Mouse (Mus musculus): Measurements from ENCODE around the gene Dscaml1. TPM values are rescaled to one million over a fixed set of nuclear protein-coding genes. Genes with fewer than 3 reads are reported as not detected.

Dscaml1 gene
- total RNA-seq, 1 experiment = 1.3 TPM

DNA sequence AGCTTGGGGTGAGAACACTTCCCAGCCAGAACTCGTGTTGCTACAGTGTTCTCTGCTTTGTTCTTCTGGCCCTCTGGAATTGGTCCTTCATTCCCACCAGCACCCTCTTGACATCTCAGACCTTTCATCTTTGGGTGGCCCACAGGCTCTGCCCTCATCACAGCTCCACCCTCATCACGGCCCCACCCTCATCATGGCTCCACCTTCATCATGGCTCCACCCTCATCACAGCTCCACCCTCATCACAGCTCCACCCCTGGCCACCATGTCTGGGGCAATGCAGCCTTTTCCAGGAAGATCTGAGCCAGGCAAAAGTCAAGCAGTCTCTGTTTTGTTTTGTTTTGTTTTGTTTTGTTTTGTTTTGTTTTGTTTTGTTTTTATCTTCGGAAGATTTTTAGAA lies 289.0 kb downstream of the Dscaml1 start:
- H3K27ac ChIP-seq (ENCODE audit: insufficient read depth, low read depth, low read length, poor library complexity, severe bottlenecking) = no peak overlapping the region
- H3K4me3 ChIP-seq (ENCODE audit: insufficient read depth in 1 of 2, low read depth in 1 of 2, low read length in 2 of 2, poor library complexity in 1 of 2, severe bottlenecking in 1 of 2) = no peak overlapping the region
- no peak overlapping the region for H3K9ac ChIP-seq (ENCODE audit: insufficient read depth, low read depth, low read length, poor library complexity, severe bottlenecking)
- no peaks in the 10 kb centered on the region for H3K36me3 ChIP-seq (ENCODE audit: control insufficient read depth, insufficient read depth, low read length, poor library complexity, severe bottlenecking)
- H3K9me3 ChIP-seq (ENCODE audit: control insufficient read depth, insufficient read depth, low read depth, low read length) = no peaks in the 10 kb centered on the region
- no peak for TF ChIP-seq HCFC1 (IDR thresholded peaks at IDR 0.05; ENCODE audit: borderline replicate concordance, insufficient read depth, low read length)
- no peak for TF ChIP-seq ZC3H11A (IDR thresholded peaks at IDR 0.05; ENCODE audit: borderline replicate concordance, low read depth, low read length)
- in situ Hi-C loops (cut with MboI; ENCODE audit: low sequenced_read_pairs in 2 of 2, unreplicated experiment in 2 of 2) = no loop called here
- no peaks in the 10 kb centered on the region for H3K4me1 ChIP-seq (ENCODE audit: control insufficient read depth in 2 of 2, insufficient read depth in 2 of 2, low read length in 2 of 2, poor library complexity in 1 of 2)
- no peak for DNase-seq (ENCODE audit: low read depth, low spot score)

DNA sequence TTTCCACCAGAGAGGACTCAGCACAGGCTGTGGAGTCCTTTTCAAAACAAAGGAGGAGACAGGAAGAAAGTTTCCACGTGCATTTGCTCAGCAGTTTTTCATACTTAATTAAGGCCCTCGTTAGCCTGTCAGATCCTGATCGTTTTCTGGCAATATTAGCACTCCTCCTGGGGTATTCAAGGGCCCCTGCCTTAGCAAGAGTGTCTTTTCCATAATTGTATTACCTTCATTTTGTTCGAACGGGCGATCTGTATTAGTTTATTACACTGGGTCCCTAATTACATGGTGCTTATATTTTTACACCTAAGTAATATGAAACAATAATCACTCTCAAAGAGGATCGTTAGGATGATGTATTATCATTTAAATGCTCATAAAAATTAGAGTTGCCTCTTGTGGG lies 293.6 kb downstream of the Dscaml1 start:
- H3K9me3 ChIP-seq (ENCODE audit: control insufficient read depth, insufficient read depth, low read depth, low read length) = no peaks in the 10 kb centered on the region
- no peak overlapping the region for H3K9ac ChIP-seq (ENCODE audit: insufficient read depth, low read depth, low read length, poor library complexity, severe bottlenecking)
- DNase-seq (ENCODE audit: low read depth, low spot score) = no peak
- H3K4me1 ChIP-seq (ENCODE audit: control insufficient read depth in 2 of 2, insufficient read depth in 2 of 2, low read length in 2 of 2, poor library complexity in 1 of 2) = no peaks in the 10 kb centered on the region
- H3K27ac ChIP-seq (ENCODE audit: insufficient read depth, low read depth, low read length, poor library complexity, severe bottlenecking) = no peak overlapping the region
- in situ Hi-C loops (cut with MboI; ENCODE audit: low sequenced_read_pairs in 2 of 2, unreplicated experiment in 2 of 2) = no loop called here
- TF ChIP-seq HCFC1 (IDR thresholded peaks at IDR 0.05; ENCODE audit: borderline replicate concordance, insufficient read depth, low read length) = no peak
- no peak for TF ChIP-seq ZNF384 (IDR thresholded peaks at IDR 0.05; ENCODE audit: low read depth, low read length)
- TF ChIP-seq MAFK (IDR thresholded peaks at IDR 0.05; ENCODE audit: insufficient read depth, low read depth, low read length) = no peak
- no peak for TF ChIP-seq CHD2 (IDR thresholded peaks at IDR 0.05; ENCODE audit: low read depth, low read length)
- TF ChIP-seq ZC3H11A (IDR thresholded peaks at IDR 0.05; ENCODE audit: borderline replicate concordance, low read depth, low read length) = no peak
- H3K4me3 ChIP-seq (ENCODE audit: insufficient read depth in 1 of 2, low read depth in 1 of 2, low read length in 2 of 2, poor library complexity in 1 of 2, severe bottlenecking in 1 of 2) = no peak overlapping the region
- H3K36me3 ChIP-seq (ENCODE audit: control insufficient read depth, insufficient read depth, low read length, poor library complexity, severe bottlenecking) = no peaks in the 10 kb centered on the region

DNA sequence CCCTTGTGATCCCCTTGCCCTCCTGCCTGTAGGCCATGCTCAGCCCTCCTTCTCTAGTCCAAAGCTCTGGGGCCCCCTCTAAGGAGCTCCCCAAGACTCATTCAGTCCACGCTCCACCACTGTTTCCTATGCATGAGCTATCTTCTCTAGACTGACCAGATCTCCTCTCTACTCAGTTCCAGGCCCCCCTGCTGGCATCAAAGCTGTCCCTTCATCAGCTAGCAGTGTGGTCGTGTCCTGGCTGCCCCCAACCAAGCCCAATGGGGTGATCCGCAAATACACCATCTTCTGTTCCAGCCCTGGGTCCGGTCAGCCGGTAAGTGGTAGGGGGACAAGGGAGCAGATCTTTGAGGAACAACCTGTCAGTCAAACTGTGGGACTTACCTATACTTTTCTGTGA lies 305.4 kb downstream of the Dscaml1 start:
- H3K27ac ChIP-seq (ENCODE audit: insufficient read depth, low read depth, low read length, poor library complexity, severe bottlenecking) = no peak overlapping the region
- no peak overlapping the region for H3K9ac ChIP-seq (ENCODE audit: insufficient read depth, low read depth, low read length, poor library complexity, severe bottlenecking)
- no peaks in the 10 kb centered on the region for H3K9me3 ChIP-seq (ENCODE audit: control insufficient read depth, insufficient read depth, low read depth, low read length)
- H3K36me3 ChIP-seq (ENCODE audit: control insufficient read depth, insufficient read depth, low read length, poor library complexity, severe bottlenecking) = no peaks in the 10 kb centered on the region
- no peaks in the 10 kb centered on the region for H3K4me1 ChIP-seq (ENCODE audit: control insufficient read depth in 2 of 2, insufficient read depth in 2 of 2, low read length in 2 of 2, poor library complexity in 1 of 2)
- in situ Hi-C loops (cut with MboI; ENCODE audit: low sequenced_read_pairs in 2 of 2, unreplicated experiment in 2 of 2) = no loop called here
- DNase-seq (ENCODE audit: low read depth, low spot score) = no peak
- no peak for TF ChIP-seq CHD2 (IDR thresholded peaks at IDR 0.05; ENCODE audit: low read depth, low read length)
- TF ChIP-seq ZNF384 (IDR thresholded peaks at IDR 0.05; ENCODE audit: low read depth, low read length) = no peak
- no peak for TF ChIP-seq ZC3H11A (IDR thresholded peaks at IDR 0.05; ENCODE audit: borderline replicate concordance, low read depth, low read length)
- no peak for TF ChIP-seq HCFC1 (IDR thresholded peaks at IDR 0.05; ENCODE audit: borderline replicate concordance, insufficient read depth, low read length)
- TF ChIP-seq MAFK (IDR thresholded peaks at IDR 0.05; ENCODE audit: insufficient read depth, low read depth, low read length) = no peak
- H3K4me3 ChIP-seq (ENCODE audit: insufficient read depth in 1 of 2, low read depth in 1 of 2, low read length in 2 of 2, poor library complexity in 1 of 2, severe bottlenecking in 1 of 2) = no peak overlapping the region

DNA sequence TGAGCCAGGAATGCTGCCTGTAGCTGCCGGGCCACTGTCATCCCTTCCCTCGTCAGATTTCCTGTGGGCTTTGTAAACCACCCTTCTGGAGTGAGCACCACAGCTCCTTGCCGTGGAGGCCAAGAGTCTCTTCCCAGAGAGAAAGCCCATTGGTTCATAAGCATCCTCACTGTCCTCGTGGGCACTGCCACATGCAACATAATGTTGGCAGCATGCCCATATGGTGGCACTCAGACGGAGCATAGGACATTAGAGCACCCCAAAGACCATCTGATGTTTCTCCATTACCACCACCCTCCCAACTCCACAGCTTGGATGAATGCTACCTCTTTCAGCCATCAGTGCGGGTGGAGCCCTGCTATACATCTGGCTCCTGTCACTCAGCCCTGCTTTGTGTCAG lies 306.8 kb downstream of the Dscaml1 start:
- TF ChIP-seq MAFK (IDR thresholded peaks at IDR 0.05; ENCODE audit: insufficient read depth, low read depth, low read length) = no peak
- TF ChIP-seq ZNF384 (IDR thresholded peaks at IDR 0.05; ENCODE audit: low read depth, low read length) = no peak
- TF ChIP-seq HCFC1 (IDR thresholded peaks at IDR 0.05; ENCODE audit: borderline replicate concordance, insufficient read depth, low read length) = no peak
- no peak for TF ChIP-seq CHD2 (IDR thresholded peaks at IDR 0.05; ENCODE audit: low read depth, low read length)
- no peak for TF ChIP-seq ZC3H11A (IDR thresholded peaks at IDR 0.05; ENCODE audit: borderline replicate concordance, low read depth, low read length)
- Histone ChIP-seq H3K4me3 (ENCODE audit: insufficient read depth in 1 of 2, low read depth in 1 of 2, low read length in 2 of 2, poor library complexity in 1 of 2, severe bottlenecking in 1 of 2) (no peak overlapping the region), H3K27ac (ENCODE audit: insufficient read depth, low read depth, low read length, poor library complexity, severe bottlenecking) (no peak overlapping the region), H3K4me1 (ENCODE audit: control insufficient read depth in 2 of 2, insufficient read depth in 2 of 2, low read length in 2 of 2, poor library complexity in 1 of 2) (no peaks in the 10 kb centered on the region), H3K36me3 (ENCODE audit: control insufficient read depth, insufficient read depth, low read length, poor library complexity, severe bottlenecking) (no peaks in the 10 kb centered on the region), H3K9ac (ENCODE audit: insufficient read depth, low read depth, low read length, poor library complexity, severe bottlenecking) (no peak overlapping the region), H3K9me3 (ENCODE audit: control insufficient read depth, insufficient read depth, low read depth, low read length) (no peaks in the 10 kb centered on the region)
- DNase-seq (ENCODE audit: low read depth, low spot score) = no peak
- in situ Hi-C loops (cut with MboI; ENCODE audit: low sequenced_read_pairs in 2 of 2, unreplicated experiment in 2 of 2) = no loop called here

DNA sequence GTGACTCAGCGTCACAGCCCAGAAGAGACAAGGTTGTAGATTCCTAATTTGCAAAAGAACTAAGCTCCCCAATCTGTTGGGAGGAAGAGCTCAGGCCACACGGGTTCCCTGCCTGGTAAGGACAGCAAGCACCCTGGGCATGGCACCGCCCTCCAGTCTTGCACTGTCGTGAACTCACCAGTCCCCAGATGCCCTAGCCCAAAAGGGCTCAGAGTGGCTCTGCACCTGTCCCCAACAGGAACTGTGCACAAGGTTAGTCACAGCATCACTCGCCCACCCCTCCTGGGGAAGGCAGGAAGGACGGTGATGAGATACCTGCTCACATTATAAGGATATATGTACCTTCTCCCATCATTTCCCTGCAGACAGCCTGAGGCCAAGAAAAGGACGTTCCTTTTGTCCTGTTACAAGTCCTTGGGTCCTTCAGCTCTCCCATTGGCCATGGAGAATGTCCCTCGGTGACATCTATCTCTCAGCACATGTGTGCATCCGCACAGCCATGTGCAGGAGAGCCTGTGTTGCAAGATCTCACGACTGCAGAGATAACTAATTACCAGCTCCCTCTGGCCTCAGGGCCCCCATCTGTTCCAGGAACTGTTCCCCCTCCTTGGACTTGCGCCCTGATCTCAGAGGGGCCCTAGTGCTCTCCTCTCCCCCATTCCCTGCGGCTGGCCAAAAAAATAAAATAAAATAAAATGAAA lies 312.7 kb downstream of the Dscaml1 start:
- no peak overlapping the region for H3K9ac ChIP-seq (ENCODE audit: insufficient read depth, low read depth, low read length, poor library complexity, severe bottlenecking)
- no peak for DNase-seq (ENCODE audit: low read depth, low spot score)
- H3K4me3 ChIP-seq (ENCODE audit: insufficient read depth in 1 of 2, low read depth in 1 of 2, low read length in 2 of 2, poor library complexity in 1 of 2, severe bottlenecking in 1 of 2) = no peak overlapping the region
- H3K36me3 ChIP-seq (ENCODE audit: control insufficient read depth, insufficient read depth, low read length, poor library complexity, severe bottlenecking) = no peaks in the 10 kb centered on the region
- no peaks in the 10 kb centered on the region for H3K9me3 ChIP-seq (ENCODE audit: control insufficient read depth, insufficient read depth, low read depth, low read length)
- TF ChIP-seq ZC3H11A (IDR thresholded peaks at IDR 0.05; ENCODE audit: borderline replicate concordance, low read depth, low read length) (no peak), ZNF384 (IDR thresholded peaks at IDR 0.05; ENCODE audit: low read depth, low read length) (no peak), CHD2 (IDR thresholded peaks at IDR 0.05; ENCODE audit: low read depth, low read length) (no peak), HCFC1 (IDR thresholded peaks at IDR 0.05; ENCODE audit: borderline replicate concordance, insufficient read depth, low read length) (no peak), MAFK (IDR thresholded peaks at IDR 0.05; ENCODE audit: insufficient read depth, low read depth, low read length) (no peak)
- in situ Hi-C loops (cut with MboI; ENCODE audit: low sequenced_read_pairs in 2 of 2, unreplicated experiment in 2 of 2) = no loop called here
- no peak overlapping the region for H3K27ac ChIP-seq (ENCODE audit: insufficient read depth, low read depth, low read length, poor library complexity, severe bottlenecking)
- H3K4me1 ChIP-seq (ENCODE audit: control insufficient read depth in 2 of 2, insufficient read depth in 2 of 2, low read length in 2 of 2, poor library complexity in 1 of 2) = peaks cover 0 to 3% of the 10 kb centered on the region in 2 experiments; a peak in 1 of 4 replicates

All from ES-E14 (cell line).